Mouse (Mus musculus): ENCODE data around the gene Prpsap1.

DNA sequence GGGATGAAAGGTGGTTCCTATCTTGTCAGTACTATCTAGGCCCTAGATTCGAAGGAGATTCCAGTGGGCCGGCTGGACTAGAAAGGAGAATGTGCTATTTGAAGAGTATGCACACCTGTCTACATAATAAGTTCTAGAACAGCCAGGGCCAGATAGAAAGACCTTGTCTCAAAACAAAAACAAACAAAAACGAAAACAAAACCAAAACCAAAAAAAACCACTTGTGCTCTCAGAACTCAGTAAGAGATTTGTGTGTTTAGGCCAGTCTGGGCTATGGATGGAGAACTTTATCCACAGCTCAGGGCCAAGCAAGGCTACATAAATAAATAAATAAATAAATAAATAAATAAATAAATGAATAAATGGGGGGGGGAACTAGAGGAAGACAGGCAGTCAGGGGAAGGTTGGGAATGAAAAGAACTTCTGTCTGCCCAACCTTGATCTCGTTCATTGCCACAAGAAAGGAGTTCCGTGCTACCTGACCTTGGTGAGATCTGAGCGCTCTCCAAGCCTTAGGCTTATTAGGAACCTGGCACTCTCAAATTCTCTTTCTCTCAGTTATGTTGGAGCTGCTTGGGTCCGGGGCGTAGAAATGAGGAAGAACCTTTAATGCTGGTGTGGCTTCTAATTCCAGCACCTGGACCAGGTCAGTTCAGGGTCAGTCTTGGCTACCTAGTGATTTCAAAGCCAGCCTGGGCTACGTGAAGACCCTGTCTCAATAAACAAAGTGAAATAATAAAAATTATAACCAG is 64.0 kb downstream of the Prpsap1 start:
- TF ChIP-seq POLR2A (IDR thresholded peaks at IDR 0.05; ENCODE audit: borderline replicate concordance, insufficient read depth, low read length): no peak
- TF ChIP-seq CTCF (IDR thresholded peaks at IDR 0.05; ENCODE audit: borderline replicate concordance, insufficient read depth, low read depth, low read length): no peak
